Mouse (Mus musculus) cerebellum, postnatal 25 days (tissue): ENCODE measurements around the gene Higd1a.

Experiments used
- DNase-seq, 2 experiments: peaks; one replicate each; pipeline ENCODE4 v3.0.0; 2021; ENCODE audit warnings: mixed read lengths in 2 of 2

Gene Higd1a

GRCm38 (mm10) chr9:121830956-121831293 is 27.2 kb downstream of the Higd1a start:
- DNase-seq: peak; percentile 80 to 91

GRCm38 (mm10) chr9:121830243-121830955 is 27.8 kb downstream of the Higd1a start:
- DNase-seq: peak; percentile 53 to 75

DNA sequence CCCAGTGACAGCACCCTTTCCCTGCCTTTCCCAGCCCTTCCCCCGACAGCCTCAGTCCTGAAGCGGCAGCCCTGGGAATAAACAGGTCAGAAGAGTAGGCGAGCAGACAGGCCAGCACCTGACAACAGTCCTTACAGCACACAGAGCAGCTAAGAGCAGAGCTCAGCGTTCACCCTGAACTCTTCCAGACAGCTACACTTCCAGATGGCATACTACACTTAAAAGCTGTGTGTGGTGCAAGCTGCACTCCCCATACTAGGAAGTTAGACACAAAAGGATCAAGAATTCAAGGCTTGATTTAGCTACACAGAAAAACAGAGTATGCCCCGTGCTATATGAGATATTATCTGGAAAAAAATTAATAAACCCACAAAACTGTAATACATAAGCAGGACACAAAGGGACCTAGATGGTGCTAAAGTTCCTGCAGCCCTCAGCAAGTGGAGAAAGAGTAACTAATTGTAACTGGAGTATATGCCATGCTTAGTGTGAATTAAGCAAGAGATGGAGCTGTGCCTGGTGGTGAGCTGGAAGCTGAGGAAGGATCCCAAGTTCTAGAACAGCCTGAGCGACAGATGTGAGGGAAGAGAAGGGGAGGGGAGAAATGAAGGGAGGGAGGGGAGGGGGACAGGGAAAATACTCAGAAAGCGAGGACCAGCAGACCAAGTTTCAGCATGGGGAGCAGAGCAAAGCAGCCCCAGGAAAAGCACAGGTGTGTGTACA is 28.7 kb downstream of the Higd1a start:
- no peak for DNase-seq

- DNase-seq: no peak
Observed at GRCm38 (mm10) chr9:121828314-121828713, 29.8 kb downstream of the Higd1a start.

- DNase-seq: no peak
Observed at GRCm38 (mm10) chr9:121826356-121826755, 31.8 kb downstream of the Higd1a start.

- DNase-seq: peak; percentile 20 to 35
Observed at GRCm38 (mm10) chr9:121823991-121824390, 34.2 kb downstream of the Higd1a start.

DNA sequence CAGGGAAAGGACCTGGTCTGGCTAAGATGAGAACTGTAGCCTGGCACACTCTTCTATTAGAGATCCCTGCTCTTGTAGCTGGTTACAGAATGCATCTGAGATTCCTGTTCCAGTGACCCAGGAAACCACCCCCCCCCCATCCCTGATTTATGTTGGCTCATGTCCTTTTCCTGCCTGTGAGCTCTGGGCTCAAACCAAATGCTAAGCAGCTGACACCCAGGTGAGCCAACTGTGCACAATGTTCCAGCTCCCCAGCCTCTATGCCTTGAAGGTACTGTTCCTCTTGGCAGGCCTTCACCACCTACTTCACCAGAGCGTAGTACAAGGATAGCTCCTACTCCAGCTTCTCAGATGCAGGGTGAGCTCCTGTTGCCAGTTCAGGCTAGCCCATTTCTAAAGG is 35.1 kb downstream of the Higd1a start:
- DNase-seq: peak; percentile 63 to 67

DNA sequence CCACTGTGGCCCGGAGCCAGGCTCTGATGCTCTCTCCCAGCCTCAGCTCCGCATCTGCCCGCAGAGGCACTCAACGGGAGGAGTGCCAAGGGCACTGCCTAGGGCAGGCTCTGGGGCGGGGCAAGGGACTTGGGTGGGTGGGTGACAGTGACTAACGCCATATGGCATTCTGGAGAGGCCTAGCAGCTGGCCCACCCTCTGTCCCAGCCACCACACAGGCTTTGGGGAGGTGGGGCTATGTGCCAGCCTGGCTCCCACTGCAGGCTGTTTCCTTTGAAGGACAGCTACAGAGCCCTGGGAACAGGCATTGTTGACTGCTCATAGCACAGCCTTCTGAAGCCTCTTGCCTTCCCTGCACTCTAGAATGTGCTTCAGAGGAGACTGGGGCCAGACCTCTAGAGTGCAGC is 35.6 kb downstream of the Higd1a start:
- peak; percentile 47 for DNase-seq

DNA sequence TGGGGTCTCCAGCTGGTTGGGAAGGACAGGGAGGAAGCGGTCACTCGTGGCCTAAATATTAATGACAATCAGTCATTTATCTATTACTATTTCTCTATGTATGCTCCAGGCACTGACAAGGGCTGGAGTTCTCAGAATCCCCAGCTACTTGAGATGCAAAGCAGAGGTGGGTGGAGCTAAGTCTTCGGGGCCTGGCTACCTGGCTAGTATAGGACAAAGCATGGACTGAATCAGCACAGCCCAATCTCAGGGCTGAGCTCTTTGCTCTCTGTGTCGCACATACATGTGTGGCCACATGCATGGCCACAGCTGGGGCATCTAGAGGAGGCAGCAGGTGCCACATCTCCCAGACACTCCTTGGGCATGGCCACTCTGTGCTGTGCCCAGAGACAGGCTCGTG is 37.4 kb downstream of the Higd1a start:
- DNase-seq: peak in 1 of 2 experiments; percentile 16

GRCm38 (mm10) chr9:121819771-121820471 is 38.2 kb downstream of the Higd1a start:
- peak; percentile 58 to 69 for DNase-seq

DNA sequence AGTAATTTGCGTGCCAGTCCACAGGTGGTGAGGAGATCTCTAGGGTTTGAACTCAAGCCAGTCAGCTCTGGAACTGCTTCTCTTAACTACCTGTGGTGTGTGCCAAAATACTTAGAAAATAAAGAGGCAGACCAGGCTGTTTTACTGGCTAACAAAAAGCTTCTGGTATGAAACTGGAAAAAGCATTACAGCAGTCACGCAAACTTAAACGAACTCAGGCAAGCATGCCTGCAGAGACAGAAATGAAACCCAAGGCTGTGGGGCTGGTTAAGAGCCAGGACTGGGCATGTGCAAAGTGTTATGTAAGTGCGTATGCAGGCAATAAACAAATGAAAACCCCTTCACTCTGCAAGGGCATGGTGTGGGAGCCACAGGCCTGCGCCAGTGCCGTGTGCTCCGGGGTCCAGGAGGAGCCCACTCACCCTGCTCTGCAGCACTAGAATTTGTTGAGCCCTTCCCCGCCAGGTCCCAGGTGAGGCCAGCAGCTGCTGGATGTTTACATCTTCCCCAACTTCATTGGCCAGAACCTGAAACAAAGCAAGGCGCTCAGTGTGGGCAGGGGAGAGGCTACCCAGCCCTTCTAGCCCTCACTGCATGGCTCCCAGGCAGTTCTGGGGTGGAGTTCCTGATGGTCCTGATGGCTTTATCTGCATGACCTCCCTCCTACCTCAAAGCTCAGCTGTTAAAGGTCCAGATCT is 38.9 kb downstream of the Higd1a start:
- DNase-seq: peak; percentile 48 to 50

DNA sequence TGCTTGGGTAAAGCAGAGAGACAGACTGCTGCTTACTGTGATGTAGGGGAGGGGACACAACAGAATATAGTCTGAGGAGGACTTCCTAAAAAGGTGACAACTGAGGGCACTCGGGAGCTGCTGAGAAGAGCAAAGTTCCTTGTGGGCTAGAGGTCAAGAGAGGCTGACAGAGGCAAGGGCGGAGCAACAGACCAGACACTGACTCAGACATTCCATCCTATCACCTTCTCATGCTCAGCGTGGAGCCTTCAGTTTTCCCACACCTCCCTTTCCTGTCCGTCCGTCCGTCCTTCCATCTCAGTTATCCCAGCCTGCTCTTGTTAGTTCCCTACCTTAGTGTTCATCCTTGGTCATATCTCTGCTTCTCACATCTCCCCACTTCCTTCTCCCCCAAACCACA is 43.0 kb downstream of the Higd1a start:
- no peak for DNase-seq

GRCm38 (mm10) chr9:121810081-121810821 is 47.9 kb downstream of the Higd1a start:
- DNase-seq: peak; percentile 50 to 61

GRCm38 (mm10) chr9:121808511-121808910 is 49.7 kb downstream of the Higd1a start:
- no peak for DNase-seq

DNA sequence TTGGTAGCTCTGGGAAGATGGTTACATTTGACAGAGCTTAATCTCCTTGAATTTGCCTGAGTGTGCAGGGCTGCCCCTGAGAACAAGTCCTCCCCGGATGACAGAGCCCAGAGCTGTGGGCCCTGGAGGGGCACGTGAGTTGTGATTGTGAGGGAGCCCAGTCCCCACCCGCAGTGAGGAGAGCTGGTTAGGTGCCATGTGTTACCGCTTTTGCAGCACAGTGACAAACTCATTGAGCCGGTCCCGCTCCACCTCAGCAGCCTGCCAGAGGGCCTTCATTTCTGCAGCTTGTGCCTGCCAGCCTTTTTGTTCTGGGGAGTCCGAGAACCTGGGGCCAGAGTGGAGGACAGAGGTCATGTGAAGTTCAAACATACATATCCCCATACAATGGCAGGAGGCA is 50.2 kb downstream of the Higd1a start:
- peak; percentile 42 to 60 for DNase-seq

- no peak for DNase-seq
Observed at GRCm38 (mm10) chr9:121807546-121807945, 50.6 kb downstream of the Higd1a start.

DNA sequence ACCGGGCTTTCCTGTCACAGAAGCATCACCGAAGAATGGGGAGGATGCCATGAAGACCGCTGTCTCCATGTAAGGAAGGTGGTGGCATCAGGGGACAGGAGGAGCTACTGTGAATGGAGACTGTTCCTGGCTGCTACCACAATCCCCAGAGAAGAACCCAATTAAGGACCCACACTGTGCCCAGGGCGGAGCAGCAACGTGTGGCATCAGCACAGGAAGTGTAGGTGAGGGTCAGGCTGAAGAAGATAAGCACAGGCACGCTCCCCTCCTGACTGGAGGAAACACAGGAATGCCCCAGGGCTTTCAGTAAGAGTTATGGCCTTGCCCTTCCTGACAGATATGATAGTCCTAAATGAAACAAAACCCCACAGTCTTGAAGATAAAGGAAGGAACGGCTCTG is 55.4 kb downstream of the Higd1a start:
- DNase-seq: no peak

- DNase-seq: no peak
Observed at GRCm38 (mm10) chr9:121798887-121799520, 59.2 kb downstream of the Higd1a start.
